Mouse (Mus musculus) stomach, postnatal 0 days (tissue): Measurements from ENCODE around the gene Mlana.

ENCODE experiments used
- CTCF ChIP-seq: IDR thresholded peaks from 2 replicates; pipeline ENCODE4 v1.5.1; 2016; ENCODE audit warnings: antibody characterized with exemption, low read depth, mild to moderate bottlenecking, moderate library complexity
- EP300 ChIP-seq: optimal IDR thresholded peaks from 2 replicates; pipeline ENCODE3; 2016; ENCODE audit warnings: antibody characterized with exemption

DNA sequence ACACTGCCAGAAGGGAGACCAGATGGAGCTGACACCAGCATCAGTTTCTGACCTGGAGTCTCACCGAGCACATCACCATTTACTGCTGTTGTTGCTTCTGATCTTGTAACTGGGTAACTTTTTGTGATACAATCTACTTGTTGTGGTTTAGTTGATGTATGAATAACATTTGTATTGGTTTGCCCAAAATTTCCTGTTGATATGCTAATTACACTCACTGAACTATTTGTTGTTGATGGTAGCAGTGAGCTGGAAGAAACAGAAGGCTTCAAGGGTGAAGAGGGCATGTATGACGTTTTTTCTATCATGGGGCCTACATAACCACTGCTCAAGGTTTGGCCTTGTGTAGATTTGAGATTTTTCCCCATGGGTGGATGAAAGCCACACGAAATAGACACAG lies 20.2 kb downstream of the Mlana start:
- TF ChIP-seq CTCF (no peak), EP300 (no peak)
